Mouse (Mus musculus): Measurements from ENCODE around the gene Fads3. TPM values are rescaled to one million over a fixed set of nuclear protein-coding genes. Genes with fewer than 3 reads are reported as not detected.

The Fads3 gene
- total and polyA plus RNA-seq, 2 experiments from 2014 or later: 23.3 to 106 TPM

DNA sequence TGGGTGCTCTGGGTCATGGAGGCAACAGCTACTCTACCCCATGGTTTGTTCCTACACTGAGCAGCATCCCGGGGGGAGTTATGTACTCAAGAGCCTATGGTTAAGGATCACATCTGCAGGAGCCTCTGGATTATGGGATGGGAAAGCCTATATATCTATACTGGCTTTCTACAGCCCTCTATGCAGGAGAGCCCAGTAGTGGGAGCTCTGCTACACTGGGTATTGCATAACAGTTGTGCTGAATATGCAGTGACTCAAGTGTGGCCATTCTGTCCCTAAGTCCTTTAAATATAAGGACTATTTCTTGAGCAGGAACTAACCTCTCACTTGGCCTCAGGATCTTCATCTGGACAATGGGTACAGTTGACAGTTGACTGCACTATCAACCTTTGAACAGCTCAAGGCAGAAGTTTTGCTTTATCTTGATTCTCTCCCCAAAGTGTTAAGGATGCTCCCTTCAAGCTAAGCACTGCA lies 17.0 kb downstream of the Fads3 start:
- Histone ChIP-seq H3K27me3 (ENCODE audit: control insufficient read depth, insufficient read depth, low read length) (no peaks in the 10 kb centered on the region), H3K36me3 (replicated peaks; ENCODE audit: control insufficient read depth, insufficient read depth, low read length) (peaks cover 65% of the 10 kb centered on the region), H3K9ac (replicated peaks; ENCODE audit: low read depth, low read length) (no peak overlapping the region), H3K27ac (ENCODE audit: low read depth) (no peak overlapping the region), H3K4me1 (ENCODE audit: control insufficient read depth, insufficient read depth) (peaks cover 4% of the 10 kb centered on the region; the same call in 1 of the 2 replicates), H3K9me3 (replicated peaks; ENCODE audit: control insufficient read depth, low read length) (no peaks in the 10 kb centered on the region), H3K4me2 (ENCODE audit: low read depth, low read length) (no peak overlapping the region), H3K4me3 (ENCODE audit: low read depth, low read length) (no peak overlapping the region)
- no peak for ATAC-seq (ENCODE audit: insufficient read depth, low read depth)
- WGBS: 88% methylated on average over 1 of the region's 1 CpGs
- no peak for DNase-seq (ENCODE audit: low spot score)
- TF ChIP-seq CTCF (IDR thresholded peaks at IDR 0.05; ENCODE audit: low read depth) (no peak), EP300 (IDR thresholded peaks at IDR 0.05; ENCODE audit: low read depth) (no peak)

DNA sequence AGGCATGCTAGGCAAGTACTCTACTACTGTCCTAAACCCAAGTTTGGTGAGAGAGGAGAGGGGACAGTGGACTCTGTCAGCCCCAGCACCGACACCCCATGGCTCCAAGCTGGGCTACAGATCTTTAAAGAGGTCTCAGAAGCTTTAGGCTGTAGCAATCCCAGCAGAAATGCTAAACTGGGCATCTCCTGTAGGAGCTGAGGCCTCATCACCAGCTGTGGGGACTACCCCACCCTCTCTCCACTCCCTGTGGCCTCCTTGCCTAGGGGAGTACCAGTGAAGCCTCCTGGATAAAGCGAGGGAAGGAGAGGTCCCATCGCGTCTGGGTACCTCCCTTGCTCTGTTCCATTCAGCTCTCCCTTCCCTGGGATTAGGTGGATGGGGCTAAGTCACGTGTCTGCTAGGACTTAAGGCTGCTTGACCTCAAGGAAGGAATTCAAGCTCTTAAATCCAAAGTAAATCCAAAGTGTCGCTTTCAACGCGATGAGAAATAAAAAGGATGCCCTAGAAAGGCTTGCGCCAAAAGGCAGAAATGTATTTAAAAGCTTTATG lies 17.6 kb downstream of the Fads3 start:
- peaks cover 60% of the 10 kb centered on the region for H3K36me3 ChIP-seq (replicated peaks; ENCODE audit: control insufficient read depth, insufficient read depth, low read length)
- peaks cover 4% of the 10 kb centered on the region; the same call in 1 of the 2 replicates for H3K4me1 ChIP-seq (ENCODE audit: control insufficient read depth, insufficient read depth)
- no peak overlapping the region for H3K4me2 ChIP-seq (ENCODE audit: low read depth, low read length)
- no peaks in the 10 kb centered on the region for H3K27me3 ChIP-seq (ENCODE audit: control insufficient read depth, insufficient read depth, low read length)
- WGBS: 75% methylated on average over 9 of the region's 9 CpGs
- no peak for DNase-seq (ENCODE audit: low spot score)
- no peaks in the 10 kb centered on the region for H3K9me3 ChIP-seq (replicated peaks; ENCODE audit: control insufficient read depth, low read length)
- no peak overlapping the region for H3K9ac ChIP-seq (replicated peaks; ENCODE audit: low read depth, low read length)
- no peak for ATAC-seq (ENCODE audit: insufficient read depth, low read depth)
- H3K4me3 ChIP-seq (ENCODE audit: low read depth, low read length): no peak overlapping the region
- no peak for TF ChIP-seq CTCF (IDR thresholded peaks at IDR 0.05; ENCODE audit: low read depth)
- TF ChIP-seq EP300 (IDR thresholded peaks at IDR 0.05; ENCODE audit: low read depth): no peak
- no peak overlapping the region for H3K27ac ChIP-seq (ENCODE audit: low read depth)

DNA sequence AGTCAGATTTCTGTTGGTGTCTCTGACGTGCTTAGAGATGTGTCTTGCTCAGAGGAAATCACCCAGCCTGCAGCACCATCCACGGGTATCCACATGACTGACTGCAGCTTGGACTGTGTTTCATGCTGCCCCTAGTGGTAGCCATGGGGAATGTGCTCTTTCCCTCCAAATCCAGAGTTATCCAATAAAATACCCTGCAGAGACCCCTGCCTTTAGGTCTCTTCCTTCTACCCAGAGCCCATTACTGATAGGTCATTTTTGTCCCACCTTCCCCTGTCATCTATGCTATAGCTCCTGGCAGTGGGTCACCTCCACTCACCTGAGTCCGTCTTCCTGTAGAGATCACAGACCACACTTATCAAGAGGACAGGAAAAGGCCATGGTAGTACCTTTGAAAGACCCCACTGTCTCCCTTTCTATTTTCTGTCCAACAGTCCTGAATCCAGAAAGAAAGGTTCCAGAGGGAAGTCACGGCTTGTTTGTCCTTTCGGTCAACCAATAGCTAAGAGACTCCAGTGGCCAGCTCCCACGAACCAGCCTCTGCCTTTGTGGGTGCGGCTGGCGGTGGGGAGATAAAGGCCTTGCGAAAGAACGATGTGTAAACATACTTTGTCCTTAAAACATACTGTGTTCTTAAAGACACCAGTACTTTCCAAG lies 18.7 kb downstream of the Fads3 start:
- H3K9ac ChIP-seq (replicated peaks; ENCODE audit: low read depth, low read length): no peak overlapping the region
- ATAC-seq (ENCODE audit: insufficient read depth, low read depth): peak; percentile 56

DNA sequence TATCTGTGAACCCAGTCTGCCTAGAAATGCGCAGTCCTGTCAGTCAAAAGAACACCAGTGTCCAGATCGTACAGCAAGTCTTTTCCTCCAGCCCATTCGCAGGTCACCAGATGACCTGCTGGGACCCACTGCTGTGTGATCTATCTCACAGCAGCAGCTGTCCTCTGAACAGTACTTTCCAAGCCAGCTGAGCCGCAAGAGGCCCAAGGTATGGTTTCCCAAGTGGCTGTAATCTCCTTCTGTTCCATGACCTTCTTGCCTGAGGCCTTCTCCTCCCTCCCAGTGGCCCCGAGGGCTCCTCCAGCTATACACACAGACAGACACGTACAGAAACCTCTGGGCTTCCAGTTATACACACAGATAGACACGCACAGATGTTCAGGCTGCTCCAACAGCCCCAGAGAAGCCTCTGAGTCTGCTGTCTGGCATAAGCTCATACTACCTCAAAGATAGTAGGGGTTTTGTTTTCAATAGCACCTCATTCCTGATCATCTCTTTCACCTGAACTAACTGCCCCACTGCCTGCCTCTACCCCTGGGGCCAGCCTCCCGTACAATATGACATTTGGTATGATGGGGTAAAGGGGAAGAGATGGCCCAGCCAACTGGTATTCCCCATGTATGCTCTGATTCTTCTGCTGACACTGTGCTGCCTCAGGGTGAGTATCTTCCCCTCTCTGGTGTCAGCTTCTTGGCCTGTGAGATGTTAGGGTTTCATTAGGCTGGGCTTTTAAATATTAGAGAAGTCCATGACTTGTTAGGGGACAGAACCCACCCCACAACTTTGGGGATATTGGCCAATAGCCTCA lies 19.6 kb downstream of the Fads3 start:
- Histone ChIP-seq H3K9ac (replicated peaks; ENCODE audit: low read depth, low read length) (no peak overlapping the region), H3K36me3 (replicated peaks; ENCODE audit: control insufficient read depth, insufficient read depth, low read length) (peaks cover 39% of the 10 kb centered on the region), H3K4me3 (ENCODE audit: low read depth, low read length) (no peak overlapping the region), H3K27ac (ENCODE audit: low read depth) (peak overlapping the region; percentile 50), H3K27me3 (ENCODE audit: control insufficient read depth, insufficient read depth, low read length) (no peaks in the 10 kb centered on the region), H3K4me1 (ENCODE audit: control insufficient read depth, insufficient read depth) (peaks cover 4% of the 10 kb centered on the region), H3K9me3 (replicated peaks; ENCODE audit: control insufficient read depth, low read length) (no peaks in the 10 kb centered on the region), H3K4me2 (ENCODE audit: low read depth, low read length) (no peak overlapping the region)
- no peak for ATAC-seq (ENCODE audit: insufficient read depth, low read depth)
- TF ChIP-seq CTCF (IDR thresholded peaks at IDR 0.05; ENCODE audit: low read depth): no peak
- TF ChIP-seq EP300 (IDR thresholded peaks at IDR 0.05; ENCODE audit: low read depth): no peak
- no peak for DNase-seq (ENCODE audit: low spot score)
- 51% methylated on average over 8 of the region's 8 CpGs for WGBS

More for the DNA sequence above, 18.7 kb downstream of the Fads3 start:
- Histone ChIP-seq H3K27ac (ENCODE audit: low read depth) (0 out of 2 replicates have a peak overlapping the region, but pooled peaks have one; percentile 37), H3K9me3 (replicated peaks; ENCODE audit: control insufficient read depth, low read length) (no peaks in the 10 kb centered on the region), H3K36me3 (replicated peaks; ENCODE audit: control insufficient read depth, insufficient read depth, low read length) (peaks cover 49% of the 10 kb centered on the region), H3K27me3 (ENCODE audit: control insufficient read depth, insufficient read depth, low read length) (no peaks in the 10 kb centered on the region), H3K4me3 (ENCODE audit: low read depth, low read length) (no peak overlapping the region), H3K4me1 (ENCODE audit: control insufficient read depth, insufficient read depth) (peaks cover 4% of the 10 kb centered on the region), H3K4me2 (ENCODE audit: low read depth, low read length) (no peak overlapping the region)
- no peak for TF ChIP-seq EP300 (IDR thresholded peaks at IDR 0.05; ENCODE audit: low read depth)
- peak; percentile 86 for TF ChIP-seq CTCF (IDR thresholded peaks at IDR 0.05; ENCODE audit: low read depth)
- DNase-seq (ENCODE audit: low spot score): peak; percentile 55
- 42% methylated on average over 10 of the region's 10 CpGs for WGBS

DNA sequence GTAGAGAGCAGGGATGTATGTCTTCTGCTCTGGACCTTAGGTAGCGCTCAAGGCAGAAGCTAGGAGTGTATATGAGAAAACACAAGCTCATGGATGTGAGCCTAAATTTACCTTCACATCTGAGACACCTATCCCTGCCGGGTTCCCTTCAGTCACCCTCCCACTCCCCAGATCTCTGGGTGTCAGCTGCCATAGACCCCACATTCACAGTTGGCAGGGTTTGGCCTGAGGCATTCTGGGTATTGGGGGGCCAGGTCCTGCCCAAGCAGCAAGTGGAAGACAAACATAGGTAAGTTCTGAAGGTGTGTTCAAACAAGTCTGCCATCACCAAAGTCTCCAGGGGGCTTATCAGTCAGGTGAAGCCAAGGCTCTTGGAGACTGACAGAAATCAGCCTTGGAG lies 20.3 kb downstream of the Fads3 start:
- H3K9ac ChIP-seq (replicated peaks; ENCODE audit: low read depth, low read length): no peak overlapping the region
- DNase-seq (ENCODE audit: low spot score) (no peak), ATAC-seq (ENCODE audit: insufficient read depth, low read depth) (no peak)
- no peak overlapping the region for H3K4me2 ChIP-seq (ENCODE audit: low read depth, low read length)
- H3K4me1 ChIP-seq (ENCODE audit: control insufficient read depth, insufficient read depth): peaks cover 4% of the 10 kb centered on the region
- H3K27me3 ChIP-seq (ENCODE audit: control insufficient read depth, insufficient read depth, low read length): no peaks in the 10 kb centered on the region
- peaks cover 33% of the 10 kb centered on the region for H3K36me3 ChIP-seq (replicated peaks; ENCODE audit: control insufficient read depth, insufficient read depth, low read length)
- no peak for TF ChIP-seq CTCF (IDR thresholded peaks at IDR 0.05; ENCODE audit: low read depth)
- no peak for TF ChIP-seq EP300 (IDR thresholded peaks at IDR 0.05; ENCODE audit: low read depth)
- whole genome bisulfite sequencing: 95% methylated on average over 2 of the region's 2 CpGs
- no peak overlapping the region for H3K27ac ChIP-seq (ENCODE audit: low read depth)
- H3K4me3 ChIP-seq (ENCODE audit: low read depth, low read length): no peak overlapping the region
- H3K9me3 ChIP-seq (replicated peaks; ENCODE audit: control insufficient read depth, low read length): no peaks in the 10 kb centered on the region

Data from heart, postnatal 0 days (tissue).